Mouse (Mus musculus) megakaryocyte, embryonic 14.5 days (primary cell): ENCODE data around the gene Bscl2. TPM values are rescaled to one million over a fixed set of nuclear protein-coding genes. Genes with fewer than 3 reads are reported as not detected.

Experiments used
- H3K27me3 ChIP-seq: replicated peaks from 2 replicates; pipeline ENCODE3; 2012; ENCODE audit warnings: inconsistent platforms
- H3K36me3 ChIP-seq: replicated peaks from 2 replicates; pipeline ENCODE3; 2012; ENCODE audit warnings: low read length, inconsistent platforms, mixed read lengths
- H3K4me1 ChIP-seq: 2 replicates; pipeline ENCODE4 v1.6.1; 2012; ENCODE audit warnings: inconsistent platforms
- H3K4me3 ChIP-seq: replicated peaks from 2 replicates; pipeline ENCODE3; 2012; ENCODE audit warnings: moderate library complexity, mild to moderate bottlenecking, inconsistent platforms
- H3K9me3 ChIP-seq: 2 replicates; pipeline ENCODE4 v1.6.1; 2012; ENCODE audit warnings: inconsistent platforms
- FLI1 ChIP-seq: IDR thresholded peaks from 2 replicates; pipeline ENCODE4 v1.6.1; 2012; ENCODE audit warnings: low read length, inconsistent platforms, mixed read lengths
- GATA1 ChIP-seq: IDR thresholded peaks from 3 replicates; pipeline ENCODE4 v1.6.1; 2012; ENCODE audit warnings: mixed read lengths, low read length, inconsistent platforms, borderline replicate concordance
- polyA plus RNA-seq: library from polyadenylated mRNA; stranded (reverse); fragments of >175 nt; gene quantifications from 2 replicates; pipeline ENCODE4 v1.2.3, GENCODE M21; 2012; ENCODE audit warnings: low replicate concordance; ENCODE audit not compliant: insufficient read depth

Gene Bscl2
- polyA plus RNA-seq, 1 experiment, result 124 TPM

DNA sequence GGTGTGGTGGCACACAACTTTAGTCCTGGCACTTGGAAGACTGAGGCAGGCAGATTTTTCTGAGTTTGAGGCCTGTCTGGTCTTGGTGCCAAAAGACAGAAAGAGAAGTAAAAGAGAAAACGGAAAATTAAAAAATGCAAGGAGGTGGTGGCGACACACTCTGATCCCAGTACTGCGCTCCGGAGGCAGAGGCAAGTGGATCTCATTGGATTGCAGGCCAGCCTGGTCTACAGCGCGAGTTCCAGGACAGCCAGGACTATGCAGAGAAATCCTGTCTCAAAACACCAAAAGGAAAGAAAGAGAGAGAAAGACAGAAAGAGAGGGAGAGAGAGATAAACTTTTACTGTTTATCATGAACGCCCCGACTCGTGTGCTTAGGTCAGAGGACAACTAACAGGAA, 33.6 kb downstream of the Bscl2 start:
- Histone ChIP-seq H3K4me1 (peaks cover 60% of the 10 kb centered on the region), H3K27me3 (no peaks in the 10 kb centered on the region), H3K9me3 (no peaks in the 10 kb centered on the region), H3K36me3 (peaks cover 37% of the 10 kb centered on the region), H3K4me3 (peak overlapping the region; percentile 97)
- TF ChIP-seq FLI1 (no peak), GATA1 (no peak)

DNA sequence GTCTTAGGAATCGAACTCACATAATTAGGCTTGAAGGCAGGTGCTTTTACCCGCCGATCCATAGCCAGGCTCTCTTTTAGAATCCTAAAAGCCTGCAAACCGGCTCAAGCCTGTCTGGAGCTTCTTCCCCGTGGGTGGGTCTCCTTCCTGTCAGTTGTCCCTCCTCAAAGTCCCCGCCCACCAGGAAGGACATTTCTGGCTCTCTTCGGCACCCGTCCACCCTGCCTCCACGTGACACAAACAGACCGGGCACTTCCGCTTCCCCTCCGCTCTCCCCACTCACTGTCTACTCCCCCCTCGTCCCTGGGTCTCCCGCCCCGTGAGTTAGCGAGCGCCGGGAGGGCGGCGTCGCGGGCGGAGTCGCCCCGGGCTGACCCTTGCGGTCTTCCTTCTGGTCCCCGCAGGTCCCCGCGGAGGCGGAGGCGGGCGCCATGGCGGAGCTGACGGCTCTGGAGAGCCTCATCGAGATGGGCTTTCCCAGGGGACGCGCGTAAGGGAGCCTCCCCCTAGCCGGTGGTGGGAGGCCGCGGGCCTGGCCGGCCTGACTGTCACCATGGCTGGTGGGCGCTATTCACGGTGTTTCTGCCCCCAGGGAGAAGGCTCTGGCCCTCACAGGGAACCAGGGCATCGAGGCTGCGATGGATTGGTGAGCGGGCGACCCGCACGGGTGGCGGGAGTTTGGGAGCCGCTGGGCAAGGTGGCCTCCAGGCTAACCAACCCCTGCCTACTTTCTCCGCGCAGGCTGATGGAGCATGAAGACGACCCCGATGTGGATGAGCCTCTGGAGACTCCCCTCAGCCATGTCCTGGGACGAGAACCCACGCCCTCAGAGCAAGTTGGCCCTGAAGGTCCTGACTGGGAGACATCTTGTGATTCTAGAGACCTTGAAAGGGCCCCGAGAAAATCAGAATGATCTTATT, 34.3 kb downstream of the Bscl2 start, which contains the start of gene Ubxn1:
TSS of gene Ubxn1 (plus strand) at position 230 of the 920 bp plus-strand sequence.
- Histone ChIP-seq H3K27me3 (no peaks in the 10 kb centered on the region), H3K4me3 (peak within 1 kb of the TSS; percentile 97), H3K36me3 (peaks cover 44% of the 10 kb centered on the region), H3K9me3 (no peaks in the 10 kb centered on the region), H3K4me1 (peaks cover 56% of the 10 kb centered on the region)
- TF ChIP-seq GATA1, result no peak
- TF ChIP-seq FLI1, result peak; percentile 40; the same call in 1 of the 2 replicates

DNA sequence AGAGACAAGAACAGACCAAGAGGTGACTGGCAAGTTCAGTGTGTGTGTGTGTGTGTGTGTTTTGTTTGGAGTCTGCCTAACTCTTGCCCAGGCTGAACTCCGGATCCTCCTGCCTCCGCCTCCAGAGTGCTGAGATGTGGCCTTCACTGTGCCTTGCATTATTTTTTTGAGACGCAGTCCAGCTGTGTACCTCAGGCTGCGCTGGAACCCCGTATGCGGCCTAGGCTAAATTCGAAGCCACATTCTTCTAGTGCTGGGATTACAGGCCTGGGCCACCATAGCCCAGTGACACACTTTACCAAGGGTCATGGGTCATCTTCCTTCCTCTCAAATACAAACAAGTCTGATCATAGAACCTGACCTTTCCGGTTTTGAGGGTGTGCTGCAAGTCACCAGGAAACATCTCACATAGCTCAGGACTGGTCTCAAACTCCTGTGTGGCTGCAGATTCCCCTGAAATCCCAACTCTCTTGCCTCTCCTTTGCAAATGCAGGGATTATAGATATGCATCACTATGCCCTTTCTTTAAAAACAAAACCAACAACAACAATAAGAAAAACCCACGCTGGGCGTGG, 35.1 kb downstream of the Bscl2 start:
- TF ChIP-seq GATA1 (no peak), FLI1 (no peak)
- Histone ChIP-seq H3K4me1 (peaks cover 53% of the 10 kb centered on the region), H3K9me3 (no peaks in the 10 kb centered on the region), H3K36me3 (peaks cover 51% of the 10 kb centered on the region), H3K27me3 (no peaks in the 10 kb centered on the region), H3K4me3 (peak overlapping the region; percentile 97)

DNA sequence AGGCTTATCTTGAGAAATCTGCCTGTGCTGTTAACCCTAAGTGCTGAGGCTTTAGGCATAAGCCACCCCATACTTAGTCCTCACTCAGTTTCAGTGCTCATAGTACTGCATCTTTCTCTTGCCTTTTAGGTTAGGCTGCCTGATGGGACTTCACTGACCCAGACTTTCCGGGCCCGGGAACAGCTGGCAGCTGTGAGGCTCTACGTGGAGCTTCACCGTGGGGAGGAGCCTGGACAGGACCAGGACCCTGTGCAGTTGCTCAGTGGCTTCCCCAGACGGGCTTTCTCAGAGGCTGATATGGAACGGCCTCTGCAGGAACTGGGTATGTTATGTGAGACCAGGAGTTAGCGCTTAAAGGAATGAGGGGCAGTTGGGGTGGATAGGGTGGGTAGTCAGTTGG, 37.8 kb downstream of the Bscl2 start:
- no peaks in the 10 kb centered on the region for H3K27me3 ChIP-seq
- no peaks in the 10 kb centered on the region for H3K9me3 ChIP-seq
- TF ChIP-seq GATA1, result no peak
- no peak for TF ChIP-seq FLI1
- H3K4me3 ChIP-seq, result peak overlapping the region; percentile 44
- H3K4me1 ChIP-seq, result peaks cover 46% of the 10 kb centered on the region
- peaks cover 72% of the 10 kb centered on the region for H3K36me3 ChIP-seq

DNA sequence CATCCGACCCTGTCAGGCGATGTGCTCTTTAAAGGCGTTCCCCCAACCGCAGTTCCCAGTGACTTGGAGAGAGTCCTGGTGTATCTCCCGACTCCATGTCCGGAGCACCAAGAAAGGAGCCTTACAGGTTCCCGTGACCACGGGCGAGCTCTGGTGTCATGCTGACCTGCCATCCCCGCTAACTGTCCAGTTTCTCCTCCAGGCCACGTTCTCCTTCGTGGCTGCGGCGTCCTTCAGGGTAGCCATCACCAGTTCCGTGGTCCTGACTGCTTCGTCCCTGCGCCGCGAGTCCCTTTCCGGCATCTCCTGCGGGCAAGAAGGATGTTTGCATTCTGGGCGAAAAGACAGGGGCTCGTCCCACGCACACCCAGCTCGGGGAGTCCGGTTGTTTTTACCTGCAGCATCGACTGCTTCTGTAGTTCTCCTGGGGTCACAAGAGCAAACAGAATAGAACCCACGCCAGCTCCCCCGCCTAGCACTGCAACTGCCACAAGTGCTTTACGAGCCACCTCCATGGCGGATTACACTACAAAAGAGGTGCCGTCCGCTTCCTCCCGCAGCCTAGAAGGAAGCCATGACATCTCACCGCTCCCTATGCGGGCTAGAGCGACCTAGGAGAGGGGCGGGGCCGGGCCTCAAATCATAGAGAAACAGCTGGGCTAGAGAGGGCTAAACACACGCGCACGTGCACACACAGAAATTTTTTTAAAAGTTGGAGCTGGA, 43.2 kb downstream of the Bscl2 start, which contains the start of gene Uqcc3:
TSS of gene Uqcc3 (minus strand) at position 613 of the 723 bp plus-strand sequence.
- Histone ChIP-seq H3K27me3 (no peaks in the 10 kb centered on the region), H3K4me3 (peak within 1 kb of the TSS; percentile 100), H3K4me1 (peaks cover 32% of the 10 kb centered on the region), H3K9me3 (no peaks in the 10 kb centered on the region), H3K36me3 (peaks cover 39% of the 10 kb centered on the region)
- no peak for TF ChIP-seq FLI1
- no peak for TF ChIP-seq GATA1

DNA sequence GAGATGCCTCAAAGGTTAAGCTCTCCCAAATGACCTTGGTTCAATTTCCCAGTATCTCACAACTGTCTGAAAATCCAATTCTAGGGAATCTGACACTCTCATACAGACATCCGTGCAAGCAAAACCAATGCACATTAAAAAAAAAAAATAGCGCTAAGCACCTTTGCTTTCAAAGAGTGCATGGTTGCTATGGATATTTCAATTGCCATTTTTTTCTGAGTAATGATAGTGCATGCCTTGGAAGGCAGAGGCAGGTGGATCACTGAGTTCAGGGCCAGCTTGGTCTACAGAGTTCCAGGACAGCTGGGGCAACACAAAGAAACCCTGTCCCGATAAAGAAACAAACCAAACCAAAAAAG, 43.7 kb downstream of the Bscl2 start:
- no peak for TF ChIP-seq FLI1
- TF ChIP-seq GATA1, result no peak
- Histone ChIP-seq H3K4me1 (peaks cover 32% of the 10 kb centered on the region), H3K4me3 (peak overlapping the region; percentile 100), H3K36me3 (peaks cover 33% of the 10 kb centered on the region), H3K27me3 (no peaks in the 10 kb centered on the region), H3K9me3 (no peaks in the 10 kb centered on the region)

DNA sequence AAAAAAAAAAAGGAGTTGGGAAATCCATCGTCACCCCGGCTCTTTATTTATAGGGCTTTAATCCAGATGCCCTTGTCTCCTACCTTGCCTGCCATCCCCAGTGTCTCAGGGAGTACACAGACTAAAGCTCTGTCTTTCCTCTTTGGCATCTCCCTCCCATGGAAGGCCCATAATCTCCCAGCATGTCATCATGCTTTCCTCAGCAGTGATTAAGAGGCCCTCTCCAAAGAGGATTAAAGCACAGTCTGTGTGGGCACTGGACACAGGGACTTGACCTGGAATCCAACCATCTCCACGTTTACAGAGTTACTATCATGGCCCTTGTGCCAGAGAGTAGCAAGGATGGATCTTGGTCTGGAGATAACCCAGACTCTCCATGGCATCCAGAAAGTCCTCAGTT, 46.3 kb downstream of the Bscl2 start, which contains the start of the genes Lbhd1 and Gm49403:
TSS of gene Lbhd1 (plus strand) at position 117 of the 400 bp plus-strand sequence.
TSS of gene Gm49403 (plus strand) at position 315 of the 400 bp plus-strand sequence.
- Histone ChIP-seq H3K36me3 (peaks cover 9% of the 10 kb centered on the region), H3K4me1 (peaks cover 41% of the 10 kb centered on the region), H3K4me3 (no peak within 1 kb of the TSS), H3K9me3 (no peaks in the 10 kb centered on the region), H3K27me3 (no peaks in the 10 kb centered on the region)
- no peak for TF ChIP-seq FLI1
- no peak for TF ChIP-seq GATA1

DNA sequence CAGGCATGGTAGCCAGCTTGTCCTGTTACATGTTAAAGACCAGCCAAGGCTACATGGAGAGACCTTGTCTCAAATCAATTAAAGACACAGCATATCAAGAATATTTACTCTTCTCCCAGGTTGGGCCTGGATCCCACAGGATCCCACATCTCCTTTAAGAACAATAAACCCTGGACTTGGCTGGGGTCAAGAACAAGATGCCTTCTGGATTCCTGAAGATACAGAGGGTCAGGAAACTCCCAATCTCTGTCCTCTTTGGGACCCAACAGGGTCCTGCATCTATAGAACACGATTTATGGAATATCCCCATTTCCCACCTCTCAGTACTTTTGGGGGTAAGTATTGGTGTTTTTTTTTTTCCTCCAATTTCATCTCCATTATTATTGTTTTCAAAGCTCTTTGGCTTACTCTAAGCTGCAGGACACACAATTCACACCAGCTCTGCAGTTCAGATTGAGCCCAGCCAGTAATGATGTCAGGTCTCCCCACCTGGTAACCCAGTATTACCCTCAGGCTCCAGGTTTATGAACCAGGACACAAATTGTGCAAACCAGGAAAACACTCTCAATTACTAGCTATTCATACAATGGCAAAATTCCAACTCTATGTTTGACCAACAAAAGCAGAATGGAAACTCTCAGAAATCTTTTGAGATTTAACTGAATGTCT, 49.8 kb downstream of the Bscl2 start:
- Histone ChIP-seq H3K4me1 (peaks cover 37% of the 10 kb centered on the region), H3K36me3 (peaks cover 16% of the 10 kb centered on the region), H3K9me3 (no peaks in the 10 kb centered on the region), H3K27me3 (no peaks in the 10 kb centered on the region), H3K4me3 (peak overlapping the region; percentile 94)
- no peak for TF ChIP-seq GATA1
- TF ChIP-seq FLI1, result no peak
